Mouse (Mus musculus): Measurements from ENCODE around the gene Shd. TPM values are rescaled to one million over a fixed set of nuclear protein-coding genes. Genes with fewer than 3 reads are reported as not detected.

Gene Shd
- total RNA-seq, 2 experiments from 2014 or later, result 1.1 to 1.9 TPM

- no peak for DNase-seq
These were observed 37.4 kb downstream of the Shd start for GRCm38 (mm10) chr17:56007444-56008355.

DNA sequence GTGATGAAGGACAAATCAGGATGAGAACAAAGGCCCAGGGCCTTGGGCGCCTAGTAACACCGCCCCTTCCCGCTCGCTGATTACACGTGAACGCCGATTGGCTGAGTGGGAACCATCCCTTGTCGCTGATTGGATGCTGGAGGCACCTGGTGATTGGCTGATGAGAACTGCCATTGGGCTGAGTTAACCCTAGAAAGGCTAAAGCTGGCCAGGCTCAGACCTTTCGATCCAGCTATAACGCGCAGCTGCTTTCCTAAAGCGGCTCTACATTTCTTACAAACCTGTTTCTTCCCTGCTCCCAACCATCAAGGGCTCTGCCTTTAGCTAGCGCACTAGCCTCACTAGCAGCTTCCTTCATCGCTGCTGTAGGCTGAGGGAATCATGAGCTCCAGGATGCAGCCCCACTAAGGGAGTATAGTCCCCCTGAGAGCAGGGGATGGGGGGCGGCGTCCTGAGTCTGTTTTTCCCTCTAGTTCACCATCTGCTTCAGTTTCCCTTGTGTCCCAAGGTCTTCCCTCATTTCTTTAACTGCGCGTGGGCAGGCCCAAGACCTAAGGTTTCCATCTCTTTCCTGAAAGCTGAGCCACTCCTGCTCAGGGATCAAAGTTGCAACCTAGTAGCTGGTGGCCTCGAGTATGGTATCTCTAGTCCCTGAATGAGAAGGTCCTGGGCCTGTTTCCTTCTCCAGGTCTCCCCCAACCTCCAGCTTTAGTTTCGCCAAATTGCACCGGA lies 38.3 kb downstream of the Shd start:
- peak; percentile 94 to 97 for DNase-seq

DNA sequence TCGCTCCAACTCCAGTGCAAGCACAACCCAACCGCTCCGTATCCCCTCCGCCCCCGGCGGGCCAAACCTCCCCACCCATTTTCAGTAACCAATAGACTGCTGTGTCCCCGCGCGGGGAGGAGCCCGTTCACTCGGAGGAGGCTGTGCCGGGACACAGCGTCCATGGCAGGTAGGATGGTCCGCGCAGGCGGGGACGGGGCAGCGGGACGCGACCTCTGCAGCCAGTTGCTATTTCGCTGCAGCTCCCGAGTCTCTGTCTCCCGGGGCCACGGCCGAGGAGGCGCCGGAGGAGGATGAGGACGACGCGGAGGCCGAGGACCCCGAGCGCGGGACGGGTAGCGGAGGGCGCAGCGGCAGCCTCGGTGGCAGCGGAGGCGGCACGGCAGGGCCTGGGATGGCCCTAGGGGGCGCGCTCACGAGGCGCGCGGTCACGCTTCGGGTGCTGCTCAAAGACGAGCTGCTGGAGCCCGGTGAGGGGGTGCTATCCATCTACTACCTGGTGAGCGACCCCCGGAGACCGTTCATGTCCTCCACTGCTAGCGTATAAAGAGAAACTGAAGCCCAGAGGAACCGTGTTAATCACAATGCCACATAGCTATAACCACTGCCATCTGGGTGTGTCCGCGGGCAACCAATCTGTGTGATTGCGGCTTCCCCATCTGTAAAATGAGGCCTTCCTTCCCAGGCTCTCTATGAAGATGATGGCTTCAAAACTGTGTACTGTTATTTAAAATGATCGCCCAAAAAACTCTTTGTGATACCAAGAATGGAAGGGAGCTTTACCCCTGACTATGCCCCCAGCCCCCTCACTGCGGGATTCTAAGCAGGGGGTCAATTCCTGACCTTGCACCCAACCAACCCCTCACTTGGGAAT lies 39.1 kb downstream of the Shd start:
- peak; percentile 94 to 96 for DNase-seq

GRCm38 (mm10) chr17:56009962-56010240 lies 39.6 kb downstream of the Shd start:
- DNase-seq, result no peak

DNA sequence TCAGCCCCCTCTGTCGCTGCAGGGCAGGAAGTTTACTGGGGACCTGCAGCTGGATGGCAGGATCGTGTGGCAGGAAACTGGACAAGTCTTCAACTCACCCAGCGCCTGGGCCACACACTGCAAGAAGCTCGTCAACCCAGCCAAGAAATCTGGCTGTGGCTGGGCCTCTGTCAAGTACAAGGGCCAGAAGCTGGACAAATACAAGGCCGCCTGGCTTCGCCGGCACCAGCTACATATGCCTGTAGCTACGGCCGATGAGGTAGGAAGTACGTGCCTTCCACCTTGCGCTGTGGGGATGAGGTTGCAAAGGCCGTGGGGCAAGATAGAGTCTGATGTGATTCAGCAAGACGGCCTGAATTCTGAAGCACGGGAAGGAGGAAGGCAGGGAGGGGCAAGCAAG lies 40.0 kb downstream of the Shd start:
- DNase-seq, result no peak

DNA sequence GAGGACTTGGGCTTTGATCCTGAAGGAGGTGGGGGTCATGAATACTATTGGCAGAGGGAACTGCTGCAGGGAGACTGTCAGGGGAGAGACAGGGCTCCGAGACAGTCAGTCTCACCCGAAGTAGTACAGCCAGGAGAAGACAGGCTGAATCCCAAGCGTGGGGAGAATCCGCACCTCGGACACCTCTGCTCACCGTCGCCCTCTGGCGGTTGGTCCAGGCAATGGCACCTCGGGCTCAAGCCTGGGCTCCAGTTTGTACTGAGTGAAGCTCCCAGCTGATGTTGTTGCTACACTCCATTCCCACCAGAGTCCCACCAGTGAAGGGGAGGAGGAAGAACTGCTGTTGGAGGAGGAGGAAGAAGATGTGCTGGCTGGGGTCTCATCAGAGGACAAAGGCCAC lies 40.4 kb downstream of the Shd start:
- DNase-seq, result peak; percentile 68 to 90

GRCm38 (mm10) chr17:56011441-56011840 lies 41.2 kb downstream of the Shd start:
- no peak for DNase-seq

GRCm38 (mm10) chr17:56015293-56015692 lies 45.0 kb downstream of the Shd start:
- no peak for DNase-seq

- DNase-seq, result no peak
These were observed 46.1 kb downstream of the Shd start for GRCm38 (mm10) chr17:56016382-56016781.

DNA sequence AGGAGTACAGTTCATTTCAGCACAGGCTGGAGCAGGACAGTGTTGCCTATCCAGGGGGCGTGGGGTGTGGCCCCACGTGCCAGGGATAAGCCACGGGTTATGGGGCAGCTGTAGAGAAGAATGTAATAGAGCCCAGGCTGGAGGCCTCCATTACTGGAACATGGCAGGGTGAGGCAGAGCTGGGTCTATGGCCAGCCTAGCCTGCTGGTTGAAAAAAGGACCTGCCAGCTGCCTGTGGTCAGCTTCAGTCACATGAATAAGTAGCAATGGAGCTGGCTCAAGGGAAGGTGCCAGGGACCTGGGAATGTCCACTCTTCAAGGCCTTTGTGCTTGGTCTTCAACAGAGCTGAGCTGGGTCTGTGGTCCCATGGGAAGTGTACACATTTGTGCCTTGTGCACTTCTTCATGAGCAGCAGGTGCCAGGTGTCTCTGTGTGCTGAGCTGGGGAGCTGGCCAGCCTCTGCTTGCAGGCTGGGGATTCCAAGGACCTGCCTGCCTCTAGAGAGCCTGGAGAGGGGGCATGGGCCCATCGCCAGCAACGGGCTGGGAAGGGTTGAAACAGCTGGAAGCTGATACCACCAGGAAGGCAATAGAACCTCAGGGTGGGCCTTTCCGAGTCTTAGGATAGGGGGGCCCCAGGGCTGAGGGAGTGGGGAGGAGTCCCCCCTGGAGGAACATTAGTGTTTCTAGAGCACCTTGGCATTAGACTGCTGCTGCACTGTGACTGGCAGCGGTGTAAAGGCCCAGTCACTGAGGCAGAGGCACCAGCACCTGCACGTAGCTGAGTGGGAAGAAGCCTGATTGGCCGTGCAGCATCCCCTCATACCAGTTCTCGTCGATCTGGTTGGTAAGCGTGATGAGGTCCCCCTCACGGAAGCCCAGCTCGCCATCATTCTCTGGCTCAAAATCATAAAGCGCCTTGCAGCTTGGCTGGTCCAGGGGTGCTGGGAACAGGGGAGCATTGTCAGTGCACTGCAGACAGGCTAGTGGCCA lies 46.8 kb downstream of the Shd start:
- no peak for DNase-seq

GRCm38 (mm10) chr17:56017848-56018247 lies 47.6 kb downstream of the Shd start:
- no peak for DNase-seq

DNA sequence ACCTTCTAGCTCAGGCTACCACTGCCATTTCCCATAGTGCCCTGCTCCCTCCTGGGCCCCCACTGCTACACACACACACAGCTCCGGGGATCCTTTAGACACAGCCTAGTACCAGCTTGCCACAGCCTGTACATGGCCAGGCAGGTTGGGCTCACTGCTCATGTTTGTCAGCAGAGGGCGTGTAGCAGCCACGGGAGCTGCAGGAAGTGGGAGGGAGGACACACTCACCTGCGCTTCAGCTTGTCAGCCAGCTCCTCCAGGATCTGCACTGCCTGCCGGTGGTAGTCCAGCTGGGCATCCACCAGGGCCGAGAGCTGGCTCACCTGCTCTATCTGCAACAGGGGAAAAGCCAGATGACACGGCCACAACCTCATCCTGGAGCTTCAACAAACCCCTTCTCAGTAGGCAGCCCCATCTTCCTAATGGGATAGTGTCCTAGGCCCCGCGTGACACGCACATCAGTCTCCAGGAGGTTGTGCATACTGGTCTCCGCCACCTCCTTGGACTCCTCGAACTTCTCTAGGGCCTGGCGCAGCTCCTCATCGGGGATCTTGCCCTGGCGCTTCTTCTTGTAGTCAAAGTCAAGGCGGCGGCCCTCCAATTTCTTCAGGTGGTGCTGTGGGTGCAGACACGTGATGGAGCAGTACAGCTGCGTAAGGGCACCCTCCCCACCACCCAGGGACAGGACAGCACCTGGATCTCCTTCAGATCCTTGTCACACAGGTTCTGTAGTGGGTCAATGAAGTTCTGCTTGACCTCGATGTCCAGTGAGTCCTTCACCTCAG lies 48.3 kb downstream of the Shd start:
- no peak for DNase-seq

- DNase-seq, result no peak
These were observed 50.3 kb downstream of the Shd start for GRCm38 (mm10) chr17:56020400-56021084.

GRCm38 (mm10) chr17:56021161-56021910 lies 51.1 kb downstream of the Shd start:
- DNase-seq, result no peak

DNA sequence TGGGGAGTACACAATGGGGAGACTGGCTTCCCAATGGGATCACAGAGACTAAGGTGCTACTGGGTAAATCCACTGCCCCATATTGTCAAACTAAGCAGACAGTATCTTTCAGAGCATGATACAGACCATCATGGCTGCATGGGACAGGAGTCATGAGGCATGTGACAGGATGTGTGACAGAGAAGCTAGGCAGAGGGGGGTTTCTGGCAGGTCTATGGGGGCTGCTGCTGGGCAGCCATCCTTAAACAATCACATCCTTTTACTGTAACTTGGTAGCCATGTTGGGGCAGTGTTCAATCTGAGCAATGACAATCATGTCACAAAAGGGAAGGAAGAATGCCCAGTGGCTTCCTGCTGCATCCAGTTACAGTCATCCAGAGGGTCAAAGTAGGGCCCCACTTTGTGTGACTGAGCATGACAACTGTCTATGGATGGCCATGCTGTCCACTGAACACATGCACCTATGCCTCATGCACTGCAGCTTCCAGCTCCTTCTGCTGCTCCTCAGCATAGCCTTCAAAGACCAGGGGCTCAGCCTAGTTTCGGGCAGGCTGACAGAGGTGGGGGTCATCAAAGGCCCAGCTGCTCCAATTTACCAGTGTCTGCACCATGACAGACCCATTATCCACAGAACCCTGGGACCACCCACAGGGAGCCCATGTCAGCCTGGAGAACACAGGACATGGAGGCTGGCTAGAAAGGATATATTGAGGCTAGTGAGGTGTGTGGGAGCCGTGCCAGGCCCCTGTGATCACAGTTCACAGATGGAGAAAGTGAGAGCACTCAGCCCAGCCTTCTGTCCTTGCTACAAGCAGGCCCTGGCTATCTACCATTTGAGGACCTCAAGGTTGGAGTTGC lies 52.1 kb downstream of the Shd start:
- DNase-seq, result no peak

DNA sequence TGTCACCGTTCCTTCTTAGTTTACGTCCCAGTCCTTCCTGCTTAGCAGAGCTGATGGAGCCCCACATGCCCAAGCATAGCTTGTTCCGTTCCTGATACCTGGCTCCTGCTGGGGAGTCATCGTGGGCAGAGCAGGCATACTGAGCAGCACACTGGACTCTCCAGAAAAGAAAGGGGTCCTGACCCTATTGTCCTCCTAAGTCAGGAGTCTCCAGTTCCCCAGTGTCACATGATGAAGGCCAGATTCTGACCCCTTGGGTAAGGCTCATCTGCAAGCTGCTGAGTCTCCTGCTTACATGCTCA lies 52.7 kb downstream of the Shd start:
- no peak for DNase-seq

DNA sequence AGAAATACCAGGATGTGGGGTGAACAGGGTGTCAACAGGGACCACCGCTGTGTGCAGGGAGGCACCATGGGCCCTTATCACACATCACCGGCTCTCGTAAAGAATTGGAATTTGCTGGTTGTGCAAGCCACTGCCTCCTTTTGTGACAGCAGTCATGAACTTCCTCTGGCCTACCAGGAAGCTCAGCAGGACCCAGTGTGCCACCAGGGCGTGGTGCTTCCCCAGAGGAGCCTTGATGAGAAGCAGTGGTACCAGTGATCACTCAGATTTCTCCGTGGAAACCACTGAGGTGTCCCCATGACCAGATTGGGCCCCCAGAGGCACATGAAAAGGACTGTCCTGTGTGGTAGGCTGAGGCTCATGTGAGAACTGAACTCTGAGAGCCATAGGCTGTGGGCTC lies 53.1 kb downstream of the Shd start:
- DNase-seq, result peak in 1 of 2 experiments; percentile 58

DNA sequence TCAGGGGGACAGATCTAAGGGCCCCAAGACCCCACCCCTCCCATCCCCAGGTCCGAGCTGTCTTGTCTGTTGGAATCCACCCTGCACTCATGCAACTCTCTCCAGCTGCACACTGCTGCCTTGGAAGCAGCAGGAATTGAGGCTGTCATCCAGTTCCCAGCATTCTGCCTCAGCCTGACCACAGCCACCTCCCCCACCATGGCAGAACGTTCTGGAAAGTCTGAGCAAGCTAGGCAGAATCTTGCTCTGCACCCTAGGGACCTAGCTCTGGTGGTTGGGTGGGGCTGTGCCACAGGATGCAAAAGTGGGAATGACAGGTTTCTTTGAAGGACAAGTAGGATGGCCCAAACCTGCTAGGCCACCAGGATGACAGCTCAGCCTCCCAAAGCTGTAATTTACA lies 54.2 kb downstream of the Shd start:
- DNase-seq, result no peak
